Mouse (Mus musculus) lung, embryonic 14.5 days (tissue): ENCODE data around the gene Gemin5. TPM values are rescaled to one million over a fixed set of nuclear protein-coding genes. Genes with fewer than 3 reads are reported as not detected.
"Not testable (repeated sequence)": the region's sequence is repeated elsewhere in the genome, so short reads cannot be mapped to it uniquely, and the experiment has no call there.

Experiments
- ATAC-seq: fragments of 200-750 bp; cut with Nextera tagmentation; 2 replicates; pipeline ENCODE4 v1.8.0; 2017; ENCODE audit warnings: mild to moderate bottlenecking, moderate TSS enrichment, moderate library complexity; ENCODE audit not compliant: insufficient read depth
- DNase-seq: peaks from one replicate; pipeline ENCODE4 v3.0.0-alpha.2; 2015
- H3K27ac ChIP-seq: fragments of 300-500 bp; sonication (generic); 2 replicates; pipeline ENCODE4 v1.5.1; 2014; ENCODE audit warnings: low read depth, mild to moderate bottlenecking, moderate library complexity
- H3K27me3 ChIP-seq: fragments of 300-500 bp; sonication (generic); 2 replicates; pipeline ENCODE4 v1.6.1; 2014; ENCODE audit warnings: low read length, control low read depth; ENCODE audit not compliant: insufficient read depth
- H3K36me3 ChIP-seq: fragments of 300-500 bp; sonication (generic); 2 replicates; pipeline ENCODE4 v1.6.1; 2014; ENCODE audit warnings: control low read depth; ENCODE audit not compliant: insufficient read depth
- H3K4me1 ChIP-seq: fragments of 300-500 bp; sonication (generic); 2 replicates; pipeline ENCODE4 v1.6.1; 2014; ENCODE audit warnings: antibody characterized with exemption, control low read depth; ENCODE audit not compliant: insufficient read depth
- H3K4me2 ChIP-seq: fragments of 300-500 bp; sonication (generic); 2 replicates; pipeline ENCODE4 v1.6.1; 2014; ENCODE audit warnings: mild to moderate bottlenecking
- H3K4me3 ChIP-seq: fragments of 300-500 bp; sonication (generic); 2 replicates; pipeline ENCODE4 v1.5.1; 2014; ENCODE audit warnings: low read depth, low read length
- H3K9ac ChIP-seq: fragments of 300-500 bp; sonication (generic); 2 replicates; pipeline ENCODE4 v1.6.1; 2014
- H3K9me3 ChIP-seq: fragments of 300-500 bp; sonication (generic); 2 replicates; pipeline ENCODE4 v1.6.1; 2016; ENCODE audit warnings: low read depth, low read length, control low read depth
- CTCF ChIP-seq: IDR thresholded peaks from 2 replicates; pipeline ENCODE4 v1.5.1; 2016; ENCODE audit warnings: antibody characterized with exemption, low read depth
- WGBS: fragments of 180-500 bp; shearing (Covaris S2); extraction: QIAGEN DNeasy Blood & Tissue Kit; methylation state at CpG from one replicate; pipeline ENCODE4 v1.1.7; 2014; 5-methylcytosine and 5-hydroxymethylcytosine counted together
- polyA plus RNA-seq: library from polyadenylated mRNA; unstranded; fragments of >200 nt; fragmentation: Nextera tagmentation; extraction: Ambion mirVana; gene quantifications from 2 replicates; pipeline ENCODE4 v1.2.1, GENCODE M21; 2014

Gene Gemin5
- polyA plus RNA-seq, 1 experiment from 2014 or later, result 26.9 TPM

DNA sequence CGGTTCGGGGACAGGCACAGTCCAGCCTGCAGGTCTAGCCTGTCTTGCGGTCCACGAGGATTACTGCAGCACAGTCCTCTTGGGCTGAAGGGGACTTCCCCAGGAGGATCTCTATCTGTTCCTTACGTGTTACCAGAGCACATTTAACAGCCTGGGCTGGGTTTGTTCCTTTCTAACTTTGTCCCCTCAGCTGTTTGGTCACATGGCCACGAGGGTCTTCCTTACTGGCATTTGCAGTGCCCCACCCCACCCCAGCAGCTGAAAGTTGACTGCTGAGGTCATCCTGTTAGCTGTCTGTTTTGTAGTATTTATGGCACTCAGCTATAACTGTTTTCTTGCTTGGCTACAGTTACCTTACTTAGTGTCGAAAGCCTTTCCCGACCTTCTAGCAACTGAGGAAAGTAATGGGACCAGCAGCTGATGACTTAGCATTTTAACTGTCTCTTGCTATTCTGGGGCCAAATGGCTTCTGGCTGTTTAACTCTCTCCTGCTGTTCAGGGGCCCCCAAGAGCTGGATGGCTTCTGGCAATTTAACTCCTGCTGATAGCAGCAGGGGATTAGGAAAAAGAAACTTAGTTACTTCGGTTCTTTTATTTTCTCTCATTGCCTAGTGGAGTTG is 42.8 kb upstream of the Gemin5 start:
- Histone ChIP-seq H3K4me1 (no peaks in the 10 kb centered on the region), H3K27me3 (no peaks in the 10 kb centered on the region), H3K9me3 (no peaks in the 10 kb centered on the region), H3K36me3 (no peaks in the 10 kb centered on the region), H3K4me2 (no peak overlapping the region), H3K4me3 (no peak overlapping the region), H3K27ac (no peak overlapping the region), H3K9ac (no peak overlapping the region)
- TF ChIP-seq CTCF, result no peak
- WGBS, result 30% methylated on average over 9 of the region's 9 CpGs
- no peak for ATAC-seq
- no peak for DNase-seq

DNA sequence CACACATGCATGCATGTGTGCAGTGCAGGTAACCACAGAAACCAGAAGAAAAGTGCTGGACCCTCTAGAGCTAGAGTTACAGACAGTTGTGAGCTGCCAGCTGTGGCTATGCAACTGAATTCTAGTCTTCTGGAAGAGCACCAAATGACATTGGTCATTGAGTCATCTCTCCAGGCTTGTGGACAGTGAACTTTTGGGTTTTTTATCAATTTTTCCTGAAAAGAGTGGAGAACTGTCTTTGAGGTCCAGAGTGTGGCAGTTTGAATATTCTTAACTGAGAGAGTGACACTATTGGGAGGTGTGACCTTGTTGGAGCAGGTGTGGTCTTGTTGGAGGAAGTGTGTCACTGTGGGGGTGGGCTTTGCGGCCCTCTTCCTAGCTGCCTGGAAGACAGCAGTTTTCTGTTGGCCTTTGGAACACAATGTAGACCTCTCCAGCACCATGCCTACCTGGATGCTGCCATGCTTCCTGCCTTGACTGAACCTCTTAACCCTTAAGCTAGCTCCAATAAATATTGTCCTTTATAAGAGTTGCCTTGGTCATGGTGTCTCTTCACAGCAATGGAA is 42.1 kb upstream of the Gemin5 start:
- Histone ChIP-seq H3K4me2 (no peak overlapping the region), H3K9ac (no peak overlapping the region), H3K27ac (no peak overlapping the region), H3K27me3 (no peaks in the 10 kb centered on the region), H3K4me3 (no peak overlapping the region), H3K36me3 (no peaks in the 10 kb centered on the region), H3K4me1 (no peaks in the 10 kb centered on the region), H3K9me3 (no peaks in the 10 kb centered on the region)
- ATAC-seq (no peak), DNase-seq (no peak)
- WGBS, result 85% methylated on average over 1 of the region's 1 CpGs
- TF ChIP-seq CTCF, result no peak

DNA sequence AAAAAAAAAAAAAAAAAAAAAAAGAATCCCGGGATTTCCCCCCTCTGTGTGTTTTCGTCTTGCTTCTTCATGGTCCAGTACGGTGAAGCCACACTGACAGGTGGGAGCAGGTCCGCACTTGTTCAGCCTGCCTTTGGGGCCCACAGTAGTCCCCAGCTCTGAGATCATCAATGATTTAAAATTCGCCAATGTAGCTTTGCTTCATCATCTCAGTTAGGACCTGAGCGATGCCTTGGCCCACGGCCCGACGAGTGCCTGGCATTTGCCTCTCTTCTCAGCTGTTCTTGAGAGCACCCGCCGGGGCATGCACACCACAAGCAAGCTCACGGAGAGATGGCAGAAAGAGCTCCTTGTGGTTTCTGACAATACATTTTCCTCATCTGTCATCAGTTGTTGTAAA is 32.7 kb upstream of the Gemin5 start:
- Histone ChIP-seq H3K9me3 (no peaks in the 10 kb centered on the region), H3K27ac (no peak overlapping the region), H3K4me2 (no peak overlapping the region), H3K4me3 (no peak overlapping the region), H3K27me3 (no peaks in the 10 kb centered on the region), H3K9ac (no peak overlapping the region), H3K36me3 (no peaks in the 10 kb centered on the region), H3K4me1 (no peaks in the 10 kb centered on the region)
- ATAC-seq, result no peak
- WGBS, result 79% methylated on average over 12 of the region's 12 CpGs
- no peak for DNase-seq
- TF ChIP-seq CTCF, result no peak

DNA sequence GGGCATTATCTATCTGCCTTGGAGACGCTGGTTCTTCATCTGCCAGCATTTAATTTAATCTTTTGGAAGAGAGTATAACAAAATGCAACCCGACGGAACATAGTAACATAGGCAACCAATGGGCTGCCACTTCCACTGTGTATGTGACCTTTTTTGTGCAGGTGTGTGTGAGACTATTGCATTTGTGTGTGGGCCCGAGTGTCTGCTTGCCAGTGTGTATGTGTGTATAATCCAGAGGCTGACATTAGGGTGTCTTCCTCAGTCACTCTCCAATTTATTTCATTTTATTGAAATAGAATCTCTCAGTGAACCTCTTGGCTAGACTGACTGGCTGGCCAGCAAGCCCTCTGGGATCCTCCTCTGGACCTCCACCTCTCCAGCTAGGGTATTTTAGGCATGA is 31.9 kb upstream of the Gemin5 start:
- DNase-seq (no peak), ATAC-seq (no peak)
- no peaks in the 10 kb centered on the region for H3K27me3 ChIP-seq
- no peaks in the 10 kb centered on the region for H3K36me3 ChIP-seq
- H3K4me2 ChIP-seq, result no peak overlapping the region
- H3K4me3 ChIP-seq, result no peak overlapping the region
- WGBS, result 80% methylated on average over 4 of the region's 4 CpGs
- no peak overlapping the region for H3K27ac ChIP-seq
- no peak for TF ChIP-seq CTCF
- H3K9me3 ChIP-seq, result no peaks in the 10 kb centered on the region
- H3K9ac ChIP-seq, result no peak overlapping the region
- no peaks in the 10 kb centered on the region for H3K4me1 ChIP-seq

DNA sequence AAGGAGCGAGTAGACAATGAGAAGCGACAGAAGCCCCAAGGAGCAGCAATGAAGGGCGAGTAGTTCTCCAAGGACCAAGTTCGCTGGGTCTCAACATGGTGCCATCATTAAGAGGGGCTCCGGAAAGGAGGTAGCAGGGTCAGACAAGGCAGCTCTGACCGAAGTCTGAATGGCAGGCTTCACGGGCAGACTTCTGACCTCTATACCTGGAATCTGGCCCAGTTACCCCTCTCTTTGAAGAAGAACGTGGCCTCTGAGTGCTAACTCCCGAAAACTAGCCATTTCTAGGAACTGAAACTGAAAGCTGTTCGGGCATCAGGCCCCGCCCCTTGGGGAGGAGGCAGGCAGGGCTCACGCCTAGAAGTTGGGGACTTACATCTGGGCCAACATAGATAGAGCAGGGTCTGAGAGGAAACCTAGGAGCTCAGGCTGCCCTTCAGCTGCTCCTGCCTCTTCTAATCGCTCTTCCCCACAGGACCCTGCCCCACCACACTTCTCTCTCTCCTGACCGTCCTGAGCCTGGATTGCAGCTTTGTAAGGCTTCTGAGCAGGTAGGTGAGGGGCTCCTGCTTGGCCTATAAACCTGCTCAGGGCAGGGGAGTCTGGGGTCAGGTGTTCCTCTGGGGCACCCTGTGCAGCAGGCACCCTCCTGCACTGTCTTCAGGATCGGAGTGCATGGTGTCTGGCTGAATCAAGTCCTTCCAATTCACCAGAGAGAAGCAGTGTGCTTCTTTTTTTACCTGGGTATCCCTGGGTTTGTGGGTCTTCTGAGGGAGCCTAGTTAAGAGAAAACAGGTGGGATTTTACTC is 31.1 kb upstream of the Gemin5 start, which contains the start of the genes Igtp and Irgm2:
TSS of gene Igtp (plus strand) at position 328 of the 809 bp plus-strand sequence.
TSS of gene Irgm2 (plus strand) at position 390 of the 809 bp plus-strand sequence.
- DNase-seq, result peak; percentile 86
- H3K9me3 ChIP-seq, H3K27ac ChIP-seq, H3K27me3 ChIP-seq, H3K4me1 ChIP-seq, H3K36me3 ChIP-seq: not testable (repeated sequence)
- WGBS, result 6% methylated on average over 14 of the region's 15 CpGs
- H3K4me3 ChIP-seq, result peak within 1 kb of the TSS; percentile 45
- peak; percentile 94 for ATAC-seq
- peak within 1 kb of the TSS; percentile 41 for H3K9ac ChIP-seq
- peak within 1 kb of the TSS; percentile 72 for H3K4me2 ChIP-seq

DNA sequence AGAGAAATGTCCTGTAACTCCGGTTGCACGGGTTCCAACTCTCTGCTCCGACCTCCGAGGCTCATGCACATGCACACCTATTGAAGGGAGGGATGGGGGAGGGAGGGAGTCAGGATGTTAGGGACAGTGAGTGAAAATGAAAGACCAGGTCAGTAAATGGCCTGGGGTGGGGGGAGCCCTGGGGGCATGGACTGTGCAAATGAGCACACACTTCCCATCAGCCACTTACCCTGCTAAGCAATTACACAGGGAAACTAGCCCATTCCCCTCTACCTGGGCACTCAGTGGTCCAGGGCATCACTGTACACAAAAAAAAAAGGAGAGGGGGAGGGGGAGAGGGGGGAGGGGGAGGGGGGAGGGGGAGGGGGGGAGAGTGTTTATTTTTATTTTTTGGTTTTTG is 30.3 kb upstream of the Gemin5 start:
- Histone ChIP-seq H3K36me3 (no peaks in the 10 kb centered on the region), H3K27ac (no peak overlapping the region), H3K4me3 (peak overlapping the region; percentile 45), H3K4me2 (peak overlapping the region; percentile 72), H3K4me1 (no peaks in the 10 kb centered on the region), H3K9me3 (no peaks in the 10 kb centered on the region), H3K9ac (no peak overlapping the region), H3K27me3 (no peaks in the 10 kb centered on the region)
- no peak for DNase-seq
- no peak for TF ChIP-seq CTCF
- 86% methylated on average over 4 of the region's 4 CpGs for WGBS
- 0 out of 2 replicates have a peak, but pooled peaks have one; percentile 54 for ATAC-seq

DNA sequence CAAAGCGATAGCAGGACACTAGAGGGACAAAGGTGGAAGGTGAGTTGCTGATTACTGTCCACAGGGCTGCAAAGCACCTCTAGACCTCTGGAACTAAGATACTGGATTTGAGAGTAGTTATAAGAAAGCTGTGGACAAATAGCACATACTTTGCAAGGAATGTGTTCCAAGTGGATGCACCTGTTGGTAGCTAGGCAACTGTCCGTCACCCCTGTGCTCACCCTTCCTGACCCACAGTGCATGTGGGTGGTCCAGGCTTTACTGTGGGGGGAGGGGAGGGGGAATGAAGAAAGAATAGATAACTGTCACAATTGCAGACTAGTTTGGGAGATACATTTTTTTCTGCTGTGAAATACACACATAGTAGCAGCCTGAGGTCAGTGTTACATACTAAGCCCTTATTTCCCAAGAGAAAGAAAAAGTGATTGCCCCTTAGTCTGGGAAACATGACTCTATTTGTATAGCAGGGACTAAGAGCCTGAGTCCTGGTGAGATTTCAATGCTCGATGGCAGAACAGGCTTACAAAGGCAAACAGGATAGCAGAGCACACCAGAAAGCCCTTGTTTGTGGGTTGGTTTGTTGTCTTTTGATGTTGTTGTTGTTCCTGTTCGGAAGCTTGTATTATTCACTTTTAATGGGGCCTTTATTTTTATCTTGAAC is 25.7 kb upstream of the Gemin5 start:
- Histone ChIP-seq H3K4me2 (no peak overlapping the region), H3K9me3 (no peaks in the 10 kb centered on the region), H3K36me3 (no peaks in the 10 kb centered on the region), H3K4me3 (no peak overlapping the region), H3K27ac (no peak overlapping the region), H3K9ac (no peak overlapping the region), H3K27me3 (no peaks in the 10 kb centered on the region), H3K4me1 (no peaks in the 10 kb centered on the region)
- TF ChIP-seq CTCF, result no peak
- ATAC-seq, result no peak
- no peak for DNase-seq
- WGBS, result 23% methylated on average over 4 of the region's 4 CpGs
